Mouse (Mus musculus): ENCODE measurements around the gene Tssk2.

GRCm38 (mm10) chr16:17921325-17922162 lies 23.1 kb downstream of the Tssk2 start:
- TF ChIP-seq CTCF (IDR thresholded peaks at IDR 0.05; ENCODE audit: low read depth), result peak; percentile 71
- TF ChIP-seq EP300 (optimal IDR thresholded peaks at IDR 0.05), result no peak
